Mouse (Mus musculus) neural tube, embryonic 12.5 days (tissue): ENCODE results near the gene Olfr718-ps1. TPM values are rescaled to one million over a fixed set of nuclear protein-coding genes. Genes with fewer than 3 reads are reported as not detected.
"Not testable (repeated sequence)": the region's sequence is repeated elsewhere in the genome, so short reads cannot be mapped to it uniquely, and the experiment has no call there.

Source experiments
- ATAC-seq: fragments of 200-750 bp; cut with Nextera tagmentation; 2 replicates; pipeline ENCODE4 v1.8.0; 2017; ENCODE audit warnings: low read depth, mild to moderate bottlenecking, moderate TSS enrichment, moderate library complexity; ENCODE audit not compliant: low FRiP score
- H3K27ac ChIP-seq: fragments of 300-500 bp; sonication (generic); 2 replicates; pipeline ENCODE4 v1.5.1; 2016
- H3K27me3 ChIP-seq: fragments of 300-500 bp; sonication (generic); replicated peaks from 2 replicates; pipeline ENCODE4 v1.6.1; 2016; ENCODE audit warnings: mild to moderate bottlenecking
- H3K36me3 ChIP-seq: fragments of 300-500 bp; sonication (generic); 2 replicates; pipeline ENCODE4 v1.6.1; 2016; ENCODE audit warnings: mild to moderate bottlenecking
- H3K4me1 ChIP-seq: fragments of 300-500 bp; sonication (generic); 2 replicates; pipeline ENCODE4 v1.6.1; 2016
- H3K4me2 ChIP-seq: fragments of 300-500 bp; sonication (generic); replicated peaks from 2 replicates; pipeline ENCODE4 v1.6.1; 2016; ENCODE audit warnings: mild to moderate bottlenecking
- H3K4me3 ChIP-seq: fragments of 300-500 bp; sonication (generic); 2 replicates; pipeline ENCODE4 v1.5.1; 2016
- H3K9ac ChIP-seq: fragments of 300-500 bp; sonication (generic); 2 replicates; pipeline ENCODE4 v1.6.1; 2016; ENCODE audit warnings: mild to moderate bottlenecking
- H3K9me3 ChIP-seq: fragments of 300-500 bp; sonication (generic); 2 replicates; pipeline ENCODE4 v1.6.1; 2016; ENCODE audit warnings: mild to moderate bottlenecking
- WGBS: fragments of 180-500 bp; shearing (Covaris S2); methylation state at CpG from one replicate; pipeline ENCODE4 v1.1.7; 2016; 5-methylcytosine and 5-hydroxymethylcytosine counted together
- polyA plus RNA-seq: library from polyadenylated mRNA; unstranded; fragments of >200 nt; fragmentation: Nextera tagmentation; extraction: Ambion mirVana; gene quantifications from 2 replicates; pipeline ENCODE4 v1.2.1, GENCODE M21; 2016

Gene Olfr718-ps1
- polyA plus RNA-seq, 1 experiment from 2014 or later = not detected

- 0 out of 2 replicates have a peak, but pooled peaks cover 3% of the 10 kb centered on the region for H3K4me1 ChIP-seq
- ATAC-seq = no peak
- 89% methylated on average over 10 of the region's 10 CpGs for WGBS
These were observed 6.4 kb upstream of the Olfr718-ps1 start for GRCm38 (mm10) chr5:143153756-143154155.

GRCm38 (mm10) chr5:143150044-143150443, 2.7 kb upstream of the Olfr718-ps1 start:
- Histone ChIP-seq H3K4me2 (no peak overlapping the region), H3K27me3 (no peaks in the 10 kb centered on the region), H3K9ac (no peak overlapping the region), H3K9me3 (peaks cover 10% of the 10 kb centered on the region), H3K4me1 (no peaks in the 10 kb centered on the region), H3K27ac (no peak overlapping the region), H3K36me3 (no peaks in the 10 kb centered on the region), H3K4me3 (no peak overlapping the region)
- ATAC-seq = no peak
- 78% methylated on average over 2 of the region's 2 CpGs for WGBS

More at GRCm38 (mm10) chr5:143153756-143154155, 6.4 kb upstream of the Olfr718-ps1 start:
- no peak overlapping the region for H3K9ac ChIP-seq
- H3K27ac ChIP-seq = no peak overlapping the region
- no peaks in the 10 kb centered on the region for H3K36me3 ChIP-seq
- H3K9me3 ChIP-seq = peaks cover 10% of the 10 kb centered on the region
- no peak overlapping the region for H3K4me2 ChIP-seq
- H3K4me3 ChIP-seq = no peak overlapping the region
- peaks cover 33% of the 10 kb centered on the region for H3K27me3 ChIP-seq

GRCm38 (mm10) chr5:143149536-143149935, 2.2 kb upstream of the Olfr718-ps1 start:
- Histone ChIP-seq H3K36me3 (no peaks in the 10 kb centered on the region), H3K9ac (no peak overlapping the region), H3K4me2 (no peak overlapping the region), H3K4me3 (no peak overlapping the region), H3K4me1 (no peaks in the 10 kb centered on the region), H3K27ac (no peak overlapping the region), H3K9me3 (peaks cover 10% of the 10 kb centered on the region), H3K27me3 (no peaks in the 10 kb centered on the region)
- WGBS = 94% methylated on average over 2 of the region's 2 CpGs
- ATAC-seq = no peak

GRCm38 (mm10) chr5:143148661-143149060, 1.3 kb upstream of the Olfr718-ps1 start:
- Histone ChIP-seq H3K36me3 (no peaks in the 10 kb centered on the region), H3K4me1 (no peaks in the 10 kb centered on the region), H3K27ac (no peak overlapping the region), H3K9ac (no peak overlapping the region), H3K4me2 (no peak overlapping the region), H3K27me3 (no peaks in the 10 kb centered on the region), H3K4me3 (no peak overlapping the region), H3K9me3 (peaks cover 10% of the 10 kb centered on the region)
- 91% methylated on average over 5 of the region's 5 CpGs for WGBS
- no peak for ATAC-seq

GRCm38 (mm10) chr5:143137580-143137979, 9.8 kb downstream of the Olfr718-ps1 start:
- no peaks in the 10 kb centered on the region for H3K4me1 ChIP-seq
- WGBS = 90% methylated on average over 13 of the region's 13 CpGs
- no peak for ATAC-seq
- 0 out of 2 replicates have a peak, but pooled peaks cover 4% of the 10 kb centered on the region for H3K9me3 ChIP-seq
- no peaks in the 10 kb centered on the region for H3K27me3 ChIP-seq
- no peak overlapping the region for H3K27ac ChIP-seq
- H3K4me2 ChIP-seq = no peak overlapping the region
- no peak overlapping the region for H3K4me3 ChIP-seq
- H3K36me3 ChIP-seq = no peaks in the 10 kb centered on the region
- no peak overlapping the region for H3K9ac ChIP-seq

GRCm38 (mm10) chr5:143135042-143135441, 12.3 kb downstream of the Olfr718-ps1 start:
- 93% methylated on average over 7 of the region's 7 CpGs for WGBS
- Histone ChIP-seq H3K9ac (no peak overlapping the region), H3K27ac (no peak overlapping the region), H3K9me3 (0 out of 2 replicates have a peak, but pooled peaks cover 4% of the 10 kb centered on the region), H3K4me1 (no peaks in the 10 kb centered on the region), H3K27me3 (no peaks in the 10 kb centered on the region), H3K36me3 (no peaks in the 10 kb centered on the region), H3K4me3 (no peak overlapping the region), H3K4me2 (no peak overlapping the region)
- ATAC-seq = no peak

GRCm38 (mm10) chr5:143134216-143135010, 13.0 kb downstream of the Olfr718-ps1 start:
- H3K27me3 ChIP-seq, ATAC-seq, H3K4me2 ChIP-seq, H3K36me3 ChIP-seq, H3K4me3 ChIP-seq, H3K9me3 ChIP-seq, H3K27ac ChIP-seq, H3K4me1 ChIP-seq, H3K9ac ChIP-seq: not testable (repeated sequence)
- WGBS = 83% methylated on average over 4 of the region's 6 CpGs

GRCm38 (mm10) chr5:143132935-143133514, 14.4 kb downstream of the Olfr718-ps1 start:
- Histone ChIP-seq H3K9me3 (peaks cover 13% of the 10 kb centered on the region; the same call in 1 of the 2 replicates), H3K4me2 (no peak overlapping the region), H3K27me3 (no peaks in the 10 kb centered on the region), H3K4me1 (no peaks in the 10 kb centered on the region), H3K9ac (no peak overlapping the region), H3K36me3 (no peaks in the 10 kb centered on the region), H3K4me3 (no peak overlapping the region), H3K27ac (no peak overlapping the region)
- WGBS = 82% methylated on average over 13 of the region's 13 CpGs
- ATAC-seq = no peak

- H3K9ac ChIP-seq = no peak overlapping the region
- no peak overlapping the region for H3K27ac ChIP-seq
- no peaks in the 10 kb centered on the region for H3K27me3 ChIP-seq
- ATAC-seq = no peak
- no peaks in the 10 kb centered on the region for H3K36me3 ChIP-seq
- peaks cover 13% of the 10 kb centered on the region; the same call in 1 of the 2 replicates for H3K9me3 ChIP-seq
- no peak overlapping the region for H3K4me2 ChIP-seq
- no peaks in the 10 kb centered on the region; the same call in 1 of the 2 replicates for H3K4me1 ChIP-seq
- WGBS = 91% methylated on average over 7 of the region's 7 CpGs
- H3K4me3 ChIP-seq = no peak overlapping the region
These were observed 17.0 kb downstream of the Olfr718-ps1 start for GRCm38 (mm10) chr5:143130342-143130741.

- Histone ChIP-seq H3K36me3 (no peaks in the 10 kb centered on the region), H3K4me1 (no peaks in the 10 kb centered on the region; the same call in 1 of the 2 replicates), H3K9ac (no peak overlapping the region), H3K9me3 (peaks cover 13% of the 10 kb centered on the region; the same call in 1 of the 2 replicates), H3K4me3 (no peak overlapping the region), H3K27me3 (no peaks in the 10 kb centered on the region), H3K27ac (no peak overlapping the region), H3K4me2 (no peak overlapping the region)
- no peak for ATAC-seq
- WGBS = 91% methylated on average over 16 of the region's 16 CpGs
These were observed 18.3 kb downstream of the Olfr718-ps1 start for GRCm38 (mm10) chr5:143129101-143129500.

GRCm38 (mm10) chr5:143127837-143128236, 19.5 kb downstream of the Olfr718-ps1 start:
- Histone ChIP-seq H3K9me3 (peaks cover 9% of the 10 kb centered on the region; the same call in 1 of the 2 replicates), H3K36me3 (no peaks in the 10 kb centered on the region), H3K9ac (no peak overlapping the region), H3K27ac (no peak overlapping the region), H3K4me1 (no peaks in the 10 kb centered on the region; the same call in 1 of the 2 replicates), H3K4me3 (no peak overlapping the region), H3K4me2 (no peak overlapping the region), H3K27me3 (no peaks in the 10 kb centered on the region)
- no peak for ATAC-seq
- WGBS = 83% methylated on average over 8 of the region's 8 CpGs

- H3K9ac ChIP-seq = no peak overlapping the region
- WGBS = 66% methylated on average over 4 of the region's 4 CpGs
These were observed 20.5 kb downstream of the Olfr718-ps1 start for GRCm38 (mm10) chr5:143126908-143127307.

More at GRCm38 (mm10) chr5:143126908-143127307, 20.5 kb downstream of the Olfr718-ps1 start:
- Histone ChIP-seq H3K9me3 (peaks cover 9% of the 10 kb centered on the region; the same call in 1 of the 2 replicates), H3K27me3 (no peaks in the 10 kb centered on the region), H3K4me3 (no peak overlapping the region), H3K4me2 (no peak overlapping the region), H3K27ac (no peak overlapping the region), H3K4me1 (no peaks in the 10 kb centered on the region; the same call in 1 of the 2 replicates), H3K36me3 (no peaks in the 10 kb centered on the region)
- no peak for ATAC-seq
